Mouse (Mus musculus) right cerebral cortex, adult 18-20 months (tissue): ENCODE data around the gene Gm20388.
A peak's percentile ranks its signal among the peaks of the same experiment; 100 is the strongest.

ENCODE experiments used
- DNase-seq: peaks from one replicate; pipeline ENCODE4 v3.0.0; 2022; ENCODE audit warnings: mixed read lengths

Gene Gm20388

GRCm38 (mm10) chr8:120462611-120463010, 552.0 kb downstream of the Gm20388 start:
- DNase-seq, result no peak

GRCm38 (mm10) chr8:120463918-120464584, 553.4 kb downstream of the Gm20388 start:
- no peak for DNase-seq

GRCm38 (mm10) chr8:120464585-120464937, 553.9 kb downstream of the Gm20388 start:
- DNase-seq, result no peak

GRCm38 (mm10) chr8:120465710-120466109, 555.1 kb downstream of the Gm20388 start:
- peak; percentile 63 for DNase-seq

- DNase-seq, result no peak
Observed at GRCm38 (mm10) chr8:120466266-120466665, 555.6 kb downstream of the Gm20388 start.

GRCm38 (mm10) chr8:120467598-120467997, 557.0 kb downstream of the Gm20388 start:
- no peak for DNase-seq

- no peak for DNase-seq
Observed at GRCm38 (mm10) chr8:120470170-120470569, 559.5 kb downstream of the Gm20388 start.

GRCm38 (mm10) chr8:120471166-120471565, 560.5 kb downstream of the Gm20388 start:
- DNase-seq, result no peak

GRCm38 (mm10) chr8:120471752-120472151, 561.1 kb downstream of the Gm20388 start:
- no peak for DNase-seq

- DNase-seq, result no peak
Observed at GRCm38 (mm10) chr8:120472230-120472629, 561.6 kb downstream of the Gm20388 start.

GRCm38 (mm10) chr8:120473729-120474364, 563.2 kb downstream of the Gm20388 start:
- no peak for DNase-seq

- no peak for DNase-seq
Observed at GRCm38 (mm10) chr8:120474496-120475235, 564.0 kb downstream of the Gm20388 start.

- DNase-seq, result no peak
Observed at GRCm38 (mm10) chr8:120475462-120476201, 565.0 kb downstream of the Gm20388 start.

GRCm38 (mm10) chr8:120476711-120477575, 566.3 kb downstream of the Gm20388 start:
- DNase-seq, result no peak

- DNase-seq, result no peak
Observed at GRCm38 (mm10) chr8:120478754-120479153, 568.1 kb downstream of the Gm20388 start.

GRCm38 (mm10) chr8:120479691-120480090, 569.0 kb downstream of the Gm20388 start:
- no peak for DNase-seq

GRCm38 (mm10) chr8:120482015-120482689, 571.5 kb downstream of the Gm20388 start:
- no peak for DNase-seq

- peak; percentile 77 for DNase-seq
Observed at GRCm38 (mm10) chr8:120484460-120484859, 573.8 kb downstream of the Gm20388 start.

GRCm38 (mm10) chr8:120485116-120485515, 574.5 kb downstream of the Gm20388 start:
- no peak for DNase-seq

- no peak for DNase-seq
Observed at GRCm38 (mm10) chr8:120485551-120486476, 575.2 kb downstream of the Gm20388 start.
